Mouse (Mus musculus) liver, embryonic 14.5 days (tissue): ENCODE measurements around the gene Rspo1.

ENCODE experiments used
- CTCF ChIP-seq: IDR thresholded peaks from 2 replicates; pipeline ENCODE4 v1.5.1; 2016; ENCODE audit warnings: antibody characterized with exemption, low read depth, control low read depth
- EP300 ChIP-seq: IDR thresholded peaks from 2 replicates; pipeline ENCODE4 v1.6.1; 2016; ENCODE audit warnings: antibody characterized with exemption, low read depth

DNA sequence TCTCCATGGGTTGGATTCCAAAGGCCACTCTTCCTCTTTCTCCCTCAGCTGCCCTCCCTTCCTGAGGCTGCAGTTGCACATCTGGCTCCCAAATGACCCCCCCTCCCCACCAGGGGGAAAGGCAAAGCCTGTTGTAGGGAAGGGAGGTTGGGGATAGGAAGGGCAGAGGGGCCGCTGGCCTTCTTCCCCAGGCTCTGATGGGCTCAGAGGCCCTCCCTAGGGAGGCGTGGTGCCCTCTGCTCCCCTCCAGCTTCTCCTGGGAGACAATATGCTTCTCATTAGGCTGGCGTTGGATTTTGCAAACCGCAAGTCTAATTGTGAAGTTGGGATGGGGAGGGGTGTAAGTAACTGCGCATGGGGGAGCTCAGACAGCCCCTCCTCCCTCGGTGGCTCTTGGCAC lies 17.5 kb upstream of the Rspo1 start:
- TF ChIP-seq EP300, result no peak
- no peak for TF ChIP-seq CTCF
